Mouse (Mus musculus) right cerebral cortex, postnatal 14 days (tissue): ENCODE measurements at regions not wholly inside any gene's neighbourhood (a gene's known extent, or its start where the extent isn't known, plus 50 kb on each side); places are given as distances from the start of the nearest gene placed in this dataset.

Experiments
- DNase-seq: peaks from one replicate; pipeline ENCODE4 v3.0.0; 2022

- no peak for DNase-seq
These were observed 477.9 kb upstream of the Gm26657 start for GRCm38 (mm10) chr4:56261992-56262391.

- no peak for DNase-seq
These were observed 487.5 kb upstream of the Gm26657 start for GRCm38 (mm10) chr4:56252375-56252774.

- DNase-seq: no peak
These were observed 488.1 kb upstream of the Gm26657 start for GRCm38 (mm10) chr4:56251766-56252165.

- DNase-seq: no peak
These were observed 489.3 kb upstream of the Gm26657 start for GRCm38 (mm10) chr4:56250611-56251010.

GRCm38 (mm10) chr4:56243863-56244262 is 496.0 kb upstream of the Gm26657 start:
- DNase-seq: no peak

- DNase-seq: no peak
These were observed 501.1 kb upstream of the Gm26657 start for GRCm38 (mm10) chr4:56238496-56239488.

GRCm38 (mm10) chr4:56231414-56231813 is 508.5 kb upstream of the Gm26657 start:
- no peak for DNase-seq

GRCm38 (mm10) chr4:56230451-56230850 is 509.4 kb upstream of the Gm26657 start:
- DNase-seq: no peak

GRCm38 (mm10) chr4:56226493-56226892 is 513.4 kb upstream of the Gm26657 start:
- no peak for DNase-seq

- no peak for DNase-seq
These were observed 515.3 kb upstream of the Gm26657 start for GRCm38 (mm10) chr4:56224542-56224941.

- peak; percentile 33 for DNase-seq
These were observed 517.7 kb upstream of the Gm26657 start for GRCm38 (mm10) chr4:56222023-56222776.

- no peak for DNase-seq
These were observed 519.3 kb upstream of the Gm26657 start for GRCm38 (mm10) chr4:56220531-56220930.

GRCm38 (mm10) chr4:56209499-56209898 is 530.4 kb upstream of the Gm26657 start:
- DNase-seq: no peak

- no peak for DNase-seq
These were observed 532.1 kb upstream of the Gm26657 start for GRCm38 (mm10) chr4:56207726-56208125.

GRCm38 (mm10) chr4:56205069-56205468 is 534.8 kb upstream of the Gm26657 start:
- DNase-seq: no peak

GRCm38 (mm10) chr4:56193365-56193764 is 546.5 kb upstream of the Gm26657 start:
- no peak for DNase-seq

- no peak for DNase-seq
These were observed 547.4 kb upstream of the Gm26657 start for GRCm38 (mm10) chr4:56192516-56192915.

- DNase-seq: no peak
These were observed 560.3 kb upstream of the Gm26657 start for GRCm38 (mm10) chr4:56179566-56179965.

GRCm38 (mm10) chr4:56178844-56179481 is 560.9 kb upstream of the Gm26657 start:
- DNase-seq: no peak

- no peak for DNase-seq
These were observed 578.6 kb upstream of the Gm26657 start for GRCm38 (mm10) chr4:56161257-56161594.

- no peak for DNase-seq
These were observed 579.2 kb upstream of the Gm26657 start for GRCm38 (mm10) chr4:56160551-56161256.

GRCm38 (mm10) chr4:56157521-56158065 is 582.3 kb upstream of the Gm26657 start:
- no peak for DNase-seq
